In the genomic region with DNA sequence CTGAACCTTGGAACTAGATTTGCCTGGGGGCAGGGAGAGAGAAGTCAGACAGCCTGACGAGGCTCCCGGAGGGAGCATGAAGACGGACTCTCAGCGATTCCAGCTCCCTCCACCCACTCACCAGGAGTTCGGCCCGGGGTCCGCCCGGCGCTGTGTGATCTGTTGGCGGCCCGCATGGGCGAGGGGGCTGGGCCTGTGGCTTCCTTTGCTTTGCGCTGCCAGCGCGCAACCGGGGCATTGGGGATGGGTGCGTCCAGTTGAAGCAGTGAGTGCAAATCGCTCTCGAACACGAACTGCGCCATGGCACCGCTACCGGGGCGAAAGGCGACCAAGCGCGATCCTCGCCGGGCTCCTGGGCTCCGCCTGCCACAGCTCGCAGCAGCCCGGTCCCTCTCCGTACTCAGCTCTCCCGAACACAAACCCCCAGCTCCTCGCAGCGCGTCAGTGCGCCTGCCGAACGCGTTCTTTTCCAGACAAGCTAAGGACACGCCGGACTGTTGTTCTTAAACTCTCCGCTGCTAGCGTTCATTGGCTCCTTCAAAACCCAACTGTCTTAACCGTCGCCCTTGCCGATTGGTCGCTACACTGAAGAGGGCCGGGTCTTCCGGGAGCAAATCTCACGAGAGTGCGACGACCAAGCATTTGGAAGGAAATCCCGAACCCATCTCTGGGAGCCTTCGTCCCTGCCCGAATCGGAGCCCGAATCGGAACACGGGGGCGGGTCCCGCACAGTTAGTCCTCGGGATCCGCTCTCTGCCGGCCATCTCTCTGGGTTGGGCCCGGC, we compare ENCODE assay signal across 8 mouse cellular contexts. TPM values are rescaled to one million over a fixed set of nuclear protein-coding genes. Genes with fewer than 3 reads are reported as not detected.
DNase-seq lines count a peak whose midpoint lies in the region; ATAC-seq lines count a peak whose summit lies in the region.

A gene (minus strand): TSS at position 533 of the 784 bp plus-strand sequence.

- H3K9me3 ChIP-seq in heart, embryonic 14.5 days (ENCODE audit: control insufficient read depth, low read length): no peaks in the 10 kb centered on the region
- H3K9me3 ChIP-seq in liver, embryonic 13.5 days (replicated peaks): no peaks in the 10 kb centered on the region
- no peaks in the 10 kb centered on the region for H3K9me3 ChIP-seq in stomach, embryonic 16.5 days (replicated peaks; ENCODE audit: control insufficient read depth, low read length)

- peak; percentile 93 for ATAC-seq in erythroid progenitor cell, adult 5-6 weeks (replicated peaks; ENCODE audit: low FRiP score, poor library complexity, severe bottlenecking)
- peak; percentile 92 for ATAC-seq in heart, embryonic 14.5 days (ENCODE audit: insufficient number of reproducible peaks, insufficient read depth, low FRiP score, low read depth)
- peak; percentile 94 for ATAC-seq in liver, embryonic 13.5 days (ENCODE audit: low read depth)
- ATAC-seq in stomach, embryonic 16.5 days (ENCODE audit: insufficient read depth, low FRiP score): peak; percentile 95

- under 1% methylated on average over 67 of the region's 67 CpGs for WGBS in heart, embryonic 14.5 days
- WGBS in liver, embryonic 13.5 days (ENCODE audit: insufficient replicate concordance): under 1% methylated on average over 67 of the region's 67 CpGs
- WGBS in stomach, embryonic 16.5 days: under 1% methylated on average over 67 of the region's 67 CpGs

- H3K27me3 ChIP-seq in heart, embryonic 14.5 days (ENCODE audit: control insufficient read depth, insufficient read depth, low read length): no peaks in the 10 kb centered on the region
- H3K27me3 ChIP-seq in liver, embryonic 13.5 days: no peaks in the 10 kb centered on the region
- H3K27me3 ChIP-seq in stomach, embryonic 16.5 days (ENCODE audit: control insufficient read depth, insufficient read depth, low read length): no peaks in the 10 kb centered on the region

- H3K36me3 ChIP-seq in heart, embryonic 14.5 days (ENCODE audit: control insufficient read depth, insufficient read depth, low read length): peaks cover 38% of the 10 kb centered on the region
- peaks cover 43% of the 10 kb centered on the region for H3K36me3 ChIP-seq in liver, embryonic 13.5 days
- H3K36me3 ChIP-seq in stomach, embryonic 16.5 days (ENCODE audit: control insufficient read depth, insufficient read depth, low read length): peaks cover 9% of the 10 kb centered on the region; the same call in 1 of the 2 replicates

- H3K4me1 ChIP-seq in heart, embryonic 14.5 days (ENCODE audit: control insufficient read depth in 2 of 2, insufficient read depth in 2 of 2, low read length in 2 of 2): peaks cover 27 to 36% of the 10 kb centered on the region in 2 experiments
- peaks cover 51% of the 10 kb centered on the region for H3K4me1 ChIP-seq in liver, embryonic 13.5 days (replicated peaks)
- peaks cover 33% of the 10 kb centered on the region for H3K4me1 ChIP-seq in stomach, embryonic 16.5 days (ENCODE audit: control insufficient read depth, insufficient read depth, low read length)

- H3K9ac ChIP-seq in heart, embryonic 14.5 days (ENCODE audit: low read length): peak within 1 kb of the TSS; percentile 85
- H3K9ac ChIP-seq in liver, embryonic 13.5 days: peak within 1 kb of the TSS; percentile 96
- H3K9ac ChIP-seq in stomach, embryonic 16.5 days (ENCODE audit: low read length): peak within 1 kb of the TSS; percentile 84

- H3K4me3 ChIP-seq in heart, embryonic 14.5 days (ENCODE audit: control insufficient read depth in 1 of 2, insufficient read depth in 1 of 2, low read depth in 1 of 2, low read length in 2 of 2): peak within 1 kb of the TSS; percentile 68 to 74
- H3K4me3 ChIP-seq in liver, embryonic 13.5 days (replicated peaks): peak within 1 kb of the TSS; percentile 93
- peak within 1 kb of the TSS; percentile 64 for H3K4me3 ChIP-seq in stomach, embryonic 16.5 days (replicated peaks; ENCODE audit: low read length)

- H3K4me2 ChIP-seq in heart, embryonic 14.5 days (ENCODE audit: low read length): peak within 1 kb of the TSS; percentile 97
- peak within 1 kb of the TSS; percentile 87 for H3K4me2 ChIP-seq in liver, embryonic 13.5 days
- peak within 1 kb of the TSS; percentile 90 for H3K4me2 ChIP-seq in stomach, embryonic 16.5 days (ENCODE audit: low read depth, low read length)

- H3K27ac ChIP-seq in heart, embryonic 14.5 days (replicated peaks in 1 of 2; ENCODE audit: control insufficient read depth in 1 of 2, insufficient read depth in 1 of 2, low read depth in 2 of 2, low read length in 2 of 2): peak within 1 kb of the TSS; percentile 92 to 96
- peak within 1 kb of the TSS; percentile 95 for H3K27ac ChIP-seq in liver, embryonic 13.5 days
- H3K27ac ChIP-seq in stomach, embryonic 16.5 days (ENCODE audit: low read length): peak within 1 kb of the TSS; percentile 90

- peak; percentile 95 for DNase-seq in CD4-positive helper T cell, adult 2 months (ENCODE audit: low read depth, low spot score)
- peak; percentile 92 for DNase-seq in brain, embryonic 18.5 days (ENCODE audit: low read depth, low spot score)
- DNase-seq in kidney, postnatal 14 days: peak; percentile 95
- DNase-seq in liver, embryonic 13.5 days: peak; percentile 91
- peak; percentile 89 for DNase-seq in neural tube, embryonic 10.5 days (ENCODE audit: extremely low spot score, low spot score)

RNA-seq across cellular contexts. Expression of the gene that starts here (rescaled TPM):
- 127 and 137 TPM in 2 replicates for total RNA-seq in erythroid progenitor cell, adult 5-6 weeks (2015; ENCODE audit: low replicate concordance)
- 157 and 162 TPM in 2 replicates for total RNA-seq in erythroid progenitor cell, adult 5-6 weeks (2017; ENCODE audit: low replicate concordance)
- 150 and 165 TPM in 2 replicates for polyA plus RNA-seq in heart, embryonic 14.5 days (2014; fragmentation: Nextera tagmentation; extraction: Ambion mirVana)
- 210 and 211 TPM in 2 replicates for polyA plus RNA-seq in liver, embryonic 13.5 days (2015; fragmentation: Nextera tagmentation; extraction: Ambion mirVana)
- 192 TPM in 2 replicates for polyA plus RNA-seq in stomach, embryonic 16.5 days (2015; fragmentation: Nextera tagmentation; extraction: Ambion mirVana)

Comparison
In these comparisons a context has a peak if more than half of its experiments do, and no peak if none do; other contexts are left out.
1. Peak in every context shown above with its lines: DNase-seq, ATAC-seq, H3K4me3 ChIP-seq and H3K27ac ChIP-seq.